Mouse (Mus musculus): ENCODE measurements at regions not wholly inside any gene's neighbourhood (a gene's known extent, or its start where the extent isn't known, plus 50 kb on each side); places are given as distances from the start of the nearest gene placed in this dataset.

DNA sequence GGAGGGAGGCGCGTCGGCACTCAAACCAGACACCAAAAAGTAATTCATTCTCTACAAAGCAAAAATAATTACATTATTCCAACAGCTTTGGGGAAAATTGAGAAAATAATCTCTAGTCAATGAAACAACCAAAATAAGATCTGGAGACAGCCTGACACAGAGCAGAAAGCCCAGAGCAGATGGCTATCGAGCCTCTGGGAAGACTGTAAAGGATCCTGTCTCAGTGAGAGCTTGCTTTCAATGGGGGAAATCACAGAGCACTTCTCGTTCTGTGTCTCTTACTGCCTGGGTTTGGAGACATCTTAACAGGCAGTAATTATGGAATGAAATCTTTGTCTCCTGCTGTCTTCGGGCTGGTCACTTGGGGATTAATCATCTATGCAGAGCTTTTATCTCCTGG, 226.7 kb upstream of the F930015N05Rik start:
- Histone ChIP-seq H3K9me3 (replicated peaks) (no peaks in the 10 kb centered on the region), H3K27ac (replicated peaks) (no peak overlapping the region), H3K27me3 (no peaks in the 10 kb centered on the region), H3K4me2 (replicated peaks) (no peak overlapping the region), H3K4me1 (no peaks in the 10 kb centered on the region), H3K4me3 (replicated peaks) (no peak overlapping the region), H3K36me3 (no peaks in the 10 kb centered on the region), H3K9ac (no peak overlapping the region)
- no peak for ATAC-seq (ENCODE audit: insufficient number of reproducible peaks, low FRiP score, low TSS enrichment, low read depth)
- 25% methylated on average over 6 of the region's 6 CpGs for WGBS

GRCm38 (mm10) chr11:64667010-64667409, 230.6 kb upstream of the F930015N05Rik start:
- Histone ChIP-seq H3K4me2 (replicated peaks) (no peak overlapping the region), H3K4me3 (replicated peaks) (no peak overlapping the region), H3K27me3 (no peaks in the 10 kb centered on the region), H3K9ac (no peak overlapping the region), H3K36me3 (no peaks in the 10 kb centered on the region), H3K27ac (replicated peaks) (no peak overlapping the region), H3K9me3 (replicated peaks) (no peaks in the 10 kb centered on the region), H3K4me1 (peaks cover 5% of the 10 kb centered on the region; the same call in 1 of the 2 replicates)
- 79% methylated on average over 3 of the region's 3 CpGs for WGBS
- ATAC-seq (ENCODE audit: insufficient number of reproducible peaks, low FRiP score, low TSS enrichment, low read depth): no peak

DNA sequence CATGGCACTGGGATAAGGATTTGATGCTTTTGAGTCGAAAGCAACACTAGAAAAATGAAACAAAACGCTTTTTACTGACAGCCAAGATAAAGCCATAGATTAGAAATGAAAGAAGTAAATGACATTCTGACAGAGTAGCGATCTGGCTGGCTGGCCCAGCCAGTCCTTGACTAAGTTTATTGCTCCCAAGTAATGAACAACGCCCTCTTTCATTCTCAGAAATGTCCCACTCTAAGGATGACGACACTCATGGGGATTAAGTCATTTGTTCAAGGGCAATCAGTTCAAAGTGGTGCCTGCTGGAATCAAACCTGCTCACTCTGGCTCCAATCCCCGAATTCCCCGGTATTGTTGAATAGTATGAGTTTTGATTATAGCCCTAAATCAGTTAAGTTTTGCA, 231.1 kb upstream of the F930015N05Rik start:
- 51% methylated on average over 7 of the region's 7 CpGs for WGBS
- Histone ChIP-seq H3K4me1 (peaks cover 6% of the 10 kb centered on the region; the same call in 1 of the 2 replicates), H3K36me3 (no peaks in the 10 kb centered on the region), H3K4me2 (replicated peaks) (no peak overlapping the region), H3K9me3 (replicated peaks) (no peaks in the 10 kb centered on the region), H3K4me3 (replicated peaks) (no peak overlapping the region), H3K9ac (no peak overlapping the region), H3K27me3 (no peaks in the 10 kb centered on the region), H3K27ac (replicated peaks) (no peak overlapping the region)
- no peak for ATAC-seq (ENCODE audit: insufficient number of reproducible peaks, low FRiP score, low TSS enrichment, low read depth)

- H3K36me3 ChIP-seq: no peaks in the 10 kb centered on the region
- H3K9ac ChIP-seq: no peak overlapping the region
- ATAC-seq (ENCODE audit: insufficient number of reproducible peaks, low FRiP score, low TSS enrichment, low read depth): peak; percentile 76
- H3K27me3 ChIP-seq: no peaks in the 10 kb centered on the region
- no peaks in the 10 kb centered on the region for H3K9me3 ChIP-seq (replicated peaks)
- WGBS: 15% methylated on average over 3 of the region's 3 CpGs
- H3K4me2 ChIP-seq (replicated peaks): no peak overlapping the region
- H3K4me1 ChIP-seq: peaks cover 6% of the 10 kb centered on the region; the same call in 1 of the 2 replicates
- H3K27ac ChIP-seq (replicated peaks): no peak overlapping the region
- no peak overlapping the region for H3K4me3 ChIP-seq (replicated peaks)
These were observed 235.4 kb upstream of the F930015N05Rik start for GRCm38 (mm10) chr11:64671898-64672297.

- no peak overlapping the region for H3K27ac ChIP-seq (replicated peaks)
- no peak overlapping the region for H3K4me3 ChIP-seq (replicated peaks)
- no peaks in the 10 kb centered on the region for H3K27me3 ChIP-seq
- 37% methylated on average over 4 of the region's 4 CpGs for WGBS
- no peaks in the 10 kb centered on the region for H3K36me3 ChIP-seq
- H3K4me2 ChIP-seq (replicated peaks): no peak overlapping the region
- no peaks in the 10 kb centered on the region for H3K9me3 ChIP-seq (replicated peaks)
- peaks cover 6% of the 10 kb centered on the region; the same call in 1 of the 2 replicates for H3K4me1 ChIP-seq
- no peak for ATAC-seq (ENCODE audit: insufficient number of reproducible peaks, low FRiP score, low TSS enrichment, low read depth)
- H3K9ac ChIP-seq: no peak overlapping the region
These were observed 237.1 kb upstream of the F930015N05Rik start for GRCm38 (mm10) chr11:64673546-64673945.

GRCm38 (mm10) chr11:64703776-64704175, 267.3 kb upstream of the F930015N05Rik start:
- H3K4me3 ChIP-seq (replicated peaks): no peak overlapping the region
- no peak for ATAC-seq (ENCODE audit: insufficient number of reproducible peaks, low FRiP score, low TSS enrichment, low read depth)
- no peak overlapping the region for H3K4me2 ChIP-seq (replicated peaks)
- no peak overlapping the region for H3K27ac ChIP-seq (replicated peaks)
- H3K27me3 ChIP-seq: no peaks in the 10 kb centered on the region
- H3K36me3 ChIP-seq: no peaks in the 10 kb centered on the region
- H3K9me3 ChIP-seq (replicated peaks): no peaks in the 10 kb centered on the region
- no peaks in the 10 kb centered on the region for H3K4me1 ChIP-seq
- 76% methylated on average over 1 of the region's 1 CpGs for WGBS
- no peak overlapping the region for H3K9ac ChIP-seq

DNA sequence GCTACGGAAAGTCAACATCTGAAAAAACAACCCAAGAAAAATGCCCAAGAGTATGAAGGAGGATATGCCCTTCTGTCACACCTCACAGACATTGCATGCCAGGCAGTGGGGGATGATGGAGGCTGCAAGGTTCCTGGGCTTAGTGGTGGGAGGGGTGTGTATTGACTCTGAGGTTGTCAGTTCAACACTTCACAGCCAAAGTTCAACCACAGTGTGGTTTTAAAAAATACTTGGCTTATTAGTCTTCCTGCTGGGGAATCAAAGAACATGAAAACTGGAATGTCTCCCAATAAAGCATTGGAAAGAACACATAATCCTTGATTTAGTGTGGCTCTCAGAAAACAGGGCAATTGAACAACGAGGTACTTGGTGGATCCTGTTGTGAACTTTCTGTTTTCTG, 267.0 kb upstream of the Elac2 start:
- Histone ChIP-seq H3K9ac (no peak overlapping the region), H3K27ac (replicated peaks) (no peak overlapping the region), H3K27me3 (no peaks in the 10 kb centered on the region), H3K4me3 (replicated peaks) (no peak overlapping the region), H3K36me3 (no peaks in the 10 kb centered on the region), H3K4me2 (replicated peaks) (no peak overlapping the region), H3K4me1 (no peaks in the 10 kb centered on the region), H3K9me3 (replicated peaks) (no peaks in the 10 kb centered on the region)
- ATAC-seq (ENCODE audit: insufficient number of reproducible peaks, low FRiP score, low TSS enrichment, low read depth): no peak
- WGBS: 76% methylated on average over 2 of the region's 2 CpGs

- no peak overlapping the region for H3K9ac ChIP-seq
- no peaks in the 10 kb centered on the region; the same call in 1 of the 2 replicates for H3K4me1 ChIP-seq
- no peak for ATAC-seq (ENCODE audit: insufficient number of reproducible peaks, low FRiP score, low TSS enrichment, low read depth)
- WGBS: 62% methylated on average over 1 of the region's 1 CpGs
- H3K27ac ChIP-seq (replicated peaks): no peak overlapping the region
- no peaks in the 10 kb centered on the region for H3K9me3 ChIP-seq (replicated peaks)
- H3K4me3 ChIP-seq (replicated peaks): no peak overlapping the region
- no peak overlapping the region for H3K4me2 ChIP-seq (replicated peaks)
- no peaks in the 10 kb centered on the region for H3K36me3 ChIP-seq
- no peaks in the 10 kb centered on the region for H3K27me3 ChIP-seq
These were observed 263.7 kb upstream of the Elac2 start for GRCm38 (mm10) chr11:64715182-64715581.

DNA sequence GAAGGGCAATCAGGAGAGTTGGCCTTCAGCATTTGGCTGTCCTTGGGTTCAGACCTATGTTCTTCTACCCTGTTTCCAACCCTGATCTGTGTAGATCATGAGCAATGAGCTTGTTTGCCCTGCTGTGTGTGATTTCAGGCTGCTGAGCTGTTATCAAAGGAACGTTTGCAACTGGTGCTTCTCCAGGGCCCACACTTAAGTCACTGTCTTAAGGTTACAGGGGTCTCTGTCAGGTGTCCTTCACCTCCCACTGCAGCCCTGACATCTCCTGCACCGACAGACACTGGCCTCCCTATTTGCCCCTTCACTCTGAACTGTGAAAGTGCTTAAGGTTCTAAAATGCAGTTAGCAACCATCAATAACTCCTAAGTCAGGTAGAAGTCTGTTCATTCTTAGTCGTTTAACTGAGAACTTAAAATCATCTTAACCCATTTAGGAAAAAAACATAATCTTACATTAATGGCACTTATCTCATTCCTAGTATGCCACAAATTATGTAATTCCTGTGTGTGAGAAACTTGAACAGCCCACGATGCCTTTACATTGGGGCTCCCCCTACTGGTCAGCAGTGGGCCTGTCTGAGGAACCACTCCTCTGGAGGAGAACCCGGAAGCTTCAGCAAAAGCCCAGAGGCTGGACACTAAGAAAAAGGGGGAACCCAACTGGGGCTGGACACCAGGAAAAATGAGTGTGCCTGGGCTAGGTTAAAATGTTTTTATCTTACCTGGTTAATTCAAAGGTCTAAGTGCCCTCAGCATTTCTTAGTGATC, 260.3 kb upstream of the Elac2 start:
- 17% methylated on average over 5 of the region's 5 CpGs for WGBS
- no peak overlapping the region for H3K4me3 ChIP-seq (replicated peaks)
- peaks cover 11% of the 10 kb centered on the region; the same call in 1 of the 2 replicates for H3K4me1 ChIP-seq
- H3K9me3 ChIP-seq (replicated peaks): no peaks in the 10 kb centered on the region
- no peak overlapping the region for H3K27ac ChIP-seq (replicated peaks)
- H3K36me3 ChIP-seq: no peaks in the 10 kb centered on the region
- H3K27me3 ChIP-seq: peaks cover 3% of the 10 kb centered on the region; the same call in 1 of the 2 replicates
- H3K4me2 ChIP-seq (replicated peaks): no peak overlapping the region
- H3K9ac ChIP-seq: no peak overlapping the region
- no peak for ATAC-seq (ENCODE audit: insufficient number of reproducible peaks, low FRiP score, low TSS enrichment, low read depth)

GRCm38 (mm10) chr11:64726249-64726648, 252.6 kb upstream of the Elac2 start:
- Histone ChIP-seq H3K27me3 (peaks cover 3% of the 10 kb centered on the region; the same call in 1 of the 2 replicates), H3K9me3 (replicated peaks) (no peaks in the 10 kb centered on the region), H3K4me2 (replicated peaks) (no peak overlapping the region), H3K27ac (replicated peaks) (no peak overlapping the region), H3K4me1 (0 out of 2 replicates have a peak, but pooled peaks cover 11% of the 10 kb centered on the region), H3K9ac (no peak overlapping the region), H3K36me3 (no peaks in the 10 kb centered on the region), H3K4me3 (replicated peaks) (no peak overlapping the region)
- WGBS: 85% methylated on average over 5 of the region's 5 CpGs
- ATAC-seq (ENCODE audit: insufficient number of reproducible peaks, low FRiP score, low TSS enrichment, low read depth): no peak

DNA sequence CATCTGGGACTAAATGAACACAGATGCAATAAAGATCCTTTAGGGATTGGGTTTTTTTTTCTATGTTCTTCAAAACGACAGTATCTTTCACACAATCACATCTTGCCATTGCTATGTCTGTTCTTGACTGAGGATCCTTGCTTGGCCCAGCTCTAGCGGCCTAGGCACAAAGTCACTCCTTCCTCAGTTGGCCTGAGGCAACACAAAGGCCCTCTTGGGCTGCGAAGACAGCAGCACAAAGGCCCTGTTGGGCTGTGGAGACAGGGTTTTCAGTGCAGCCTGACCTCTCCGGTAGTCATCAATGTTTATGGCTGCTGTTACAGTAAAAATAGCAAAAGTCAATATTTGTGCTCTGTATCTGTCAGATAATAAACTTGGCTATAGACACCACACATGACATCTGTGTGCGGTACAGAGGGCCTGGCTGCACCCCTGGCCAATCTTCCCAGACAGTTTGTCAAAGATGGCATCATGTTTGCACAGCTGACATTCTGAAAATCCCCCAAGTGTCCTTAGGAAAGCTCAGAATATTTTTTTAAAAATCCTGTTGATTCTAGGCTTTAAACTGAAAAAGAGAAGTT, 250.9 kb upstream of the Elac2 start:
- Histone ChIP-seq H3K27ac (replicated peaks) (no peak overlapping the region), H3K9me3 (replicated peaks) (no peaks in the 10 kb centered on the region), H3K36me3 (no peaks in the 10 kb centered on the region), H3K9ac (no peak overlapping the region), H3K4me2 (replicated peaks) (no peak overlapping the region), H3K4me1 (0 out of 2 replicates have a peak, but pooled peaks cover 6% of the 10 kb centered on the region), H3K4me3 (replicated peaks) (no peak overlapping the region), H3K27me3 (no peaks in the 10 kb centered on the region)
- no peak for ATAC-seq (ENCODE audit: insufficient number of reproducible peaks, low FRiP score, low TSS enrichment, low read depth)
- 62% methylated on average over 5 of the region's 5 CpGs for WGBS

Data from embryonic facial prominence, embryonic 15.5 days (tissue).